Mouse (Mus musculus) limb, embryonic 10.5 days (tissue): ENCODE data around the gene Alox12e. TPM values are rescaled to one million over a fixed set of nuclear protein-coding genes. Genes with fewer than 3 reads are reported as not detected.

ENCODE experiments used
- DNase-seq: peaks from one replicate; pipeline ENCODE4 v3.0.0-alpha.2; 2017; ENCODE audit warnings: low spot score
- H3K27ac ChIP-seq: fragments of 300-500 bp; sonication (generic); 2 replicates; pipeline ENCODE4 v1.5.1; 2016; ENCODE audit warnings: mild to moderate bottlenecking
- H3K27me3 ChIP-seq: fragments of 300-500 bp; sonication (generic); 2 replicates; pipeline ENCODE4 v1.6.1; 2016; ENCODE audit warnings: low read depth, mild to moderate bottlenecking; ENCODE audit not compliant: poor library complexity, severe bottlenecking
- H3K36me3 ChIP-seq: fragments of 300-500 bp; sonication (generic); 2 replicates; pipeline ENCODE4 v1.6.1; 2016; ENCODE audit warnings: mild to moderate bottlenecking, moderate library complexity
- H3K4me1 ChIP-seq: fragments of 300-500 bp; sonication (generic); 2 replicates; pipeline ENCODE4 v1.6.1; 2016
- H3K4me3 ChIP-seq: fragments of 300-500 bp; sonication (generic); 2 replicates; pipeline ENCODE4 v1.5.1; 2016; ENCODE audit warnings: mild to moderate bottlenecking, moderate library complexity
- H3K9me3 ChIP-seq: fragments of 300-500 bp; sonication (generic); replicated peaks from 2 replicates; pipeline ENCODE4 v1.6.1; 2016; ENCODE audit warnings: mild to moderate bottlenecking
- WGBS: fragments of 180-500 bp; shearing (Covaris S2); methylation state at CpG from one replicate; pipeline ENCODE4 v1.1.7; 2016; 5-methylcytosine and 5-hydroxymethylcytosine counted together
- polyA plus RNA-seq: library from polyadenylated mRNA; unstranded; fragments of >200 nt; fragmentation: Nextera tagmentation; extraction: Ambion mirVana; gene quantifications from 2 replicates; pipeline ENCODE4 v1.2.1, GENCODE M21; 2016

Gene Alox12e
- polyA plus RNA-seq, 1 experiment from 2014 or later, result not detected

DNA sequence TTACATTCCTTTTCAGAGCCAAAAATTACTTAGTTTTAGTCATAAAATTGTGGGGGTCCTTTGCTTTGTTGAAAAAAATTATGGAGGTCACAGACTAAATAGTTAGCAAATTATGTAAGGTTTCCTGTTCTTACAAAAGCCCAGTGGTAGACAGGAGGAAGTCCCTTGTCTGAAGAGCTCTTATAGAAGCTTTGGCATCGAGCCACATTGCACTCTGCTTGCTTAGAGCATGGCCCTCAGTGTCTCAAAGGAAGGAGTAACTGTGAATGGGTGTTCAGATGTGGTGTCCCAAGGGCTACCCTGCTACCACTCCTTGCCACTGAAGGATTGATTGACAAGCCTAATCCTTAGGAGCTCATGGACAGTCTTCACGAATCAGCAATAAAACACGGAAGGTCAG, 42.0 kb downstream of the Alox12e start:
- no peaks in the 10 kb centered on the region for H3K36me3 ChIP-seq
- no peak for DNase-seq
- no peaks in the 10 kb centered on the region for H3K4me1 ChIP-seq
- no peaks in the 10 kb centered on the region for H3K27me3 ChIP-seq
- H3K27ac ChIP-seq, result no peak overlapping the region
- WGBS, result 79% methylated on average over 3 of the region's 3 CpGs
- H3K9me3 ChIP-seq, result no peaks in the 10 kb centered on the region
- no peak overlapping the region for H3K4me3 ChIP-seq

DNA sequence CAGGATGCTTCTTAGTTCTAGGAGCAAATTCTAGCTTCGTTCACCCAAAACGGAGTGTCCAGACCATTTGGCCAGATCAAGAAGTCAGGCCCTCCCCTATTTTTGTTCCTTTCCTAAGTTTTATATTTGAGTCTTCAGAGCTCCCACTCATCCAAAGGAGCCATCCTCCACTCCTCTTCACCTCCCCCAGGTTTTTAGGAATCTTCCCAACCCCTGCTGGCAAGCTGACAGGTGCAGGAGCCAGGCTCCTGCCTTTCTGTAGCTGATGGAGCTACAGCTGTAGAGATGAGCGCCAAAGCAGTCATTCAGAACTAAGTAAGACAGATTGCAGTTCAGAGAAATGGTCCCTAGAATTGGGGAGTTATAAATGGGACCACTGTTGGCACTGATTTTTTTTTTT, 43.5 kb downstream of the Alox12e start:
- H3K4me3 ChIP-seq, result no peak overlapping the region
- no peaks in the 10 kb centered on the region for H3K4me1 ChIP-seq
- no peak for DNase-seq
- H3K27me3 ChIP-seq, result no peaks in the 10 kb centered on the region
- H3K36me3 ChIP-seq, result no peaks in the 10 kb centered on the region
- WGBS, result 89% methylated on average over 3 of the region's 3 CpGs
- H3K27ac ChIP-seq, result no peak overlapping the region
- H3K9me3 ChIP-seq, result no peaks in the 10 kb centered on the region

DNA sequence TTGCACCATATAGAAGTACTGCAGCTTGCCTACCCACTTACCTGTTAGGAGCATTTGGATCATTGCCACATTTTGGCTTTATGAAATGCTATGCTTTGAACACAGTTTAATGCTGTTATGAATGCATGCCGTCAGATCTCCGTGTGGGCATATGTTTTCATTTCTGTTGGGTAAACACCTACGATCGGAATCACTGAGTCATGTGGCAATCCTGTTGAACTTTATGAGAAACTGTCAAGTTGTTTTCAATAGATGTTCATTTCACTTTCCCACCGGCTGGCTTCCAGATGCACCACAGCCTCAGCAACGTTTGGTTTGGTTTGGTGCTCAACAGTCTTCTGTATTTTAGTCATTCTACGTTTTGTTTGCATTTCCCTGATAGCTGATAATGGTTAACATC, 50.8 kb downstream of the Alox12e start:
- 88% methylated on average over 7 of the region's 7 CpGs for WGBS
- Histone ChIP-seq H3K4me3 (no peak overlapping the region), H3K36me3 (no peaks in the 10 kb centered on the region), H3K27me3 (no peaks in the 10 kb centered on the region), H3K9me3 (no peaks in the 10 kb centered on the region), H3K27ac (no peak overlapping the region), H3K4me1 (no peaks in the 10 kb centered on the region)
- no peak for DNase-seq

DNA sequence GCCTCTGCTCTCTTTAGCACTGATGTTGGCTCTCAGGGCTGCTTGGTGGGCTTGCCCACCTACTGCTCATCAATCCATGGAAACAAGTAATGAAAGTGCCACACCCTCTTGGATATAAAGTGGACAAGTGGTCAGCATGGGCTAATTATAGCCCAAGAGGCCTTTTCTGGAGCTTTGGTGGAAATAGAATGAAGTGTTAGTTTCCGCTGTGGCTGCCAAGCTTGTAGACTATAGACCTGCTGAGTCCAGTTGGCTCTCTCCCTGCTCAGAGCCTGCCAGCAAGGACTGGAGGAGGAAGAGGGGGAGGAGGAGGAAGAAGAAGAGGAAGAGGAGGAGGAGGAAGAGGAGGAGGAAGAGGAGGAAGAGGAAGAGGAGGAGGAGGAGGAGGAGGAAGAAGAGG, 56.0 kb downstream of the Alox12e start:
- H3K4me1 ChIP-seq, result no peaks in the 10 kb centered on the region
- H3K36me3 ChIP-seq, result no peaks in the 10 kb centered on the region
- 80% methylated on average over 1 of the region's 1 CpGs for WGBS
- no peak overlapping the region for H3K4me3 ChIP-seq
- H3K27me3 ChIP-seq, result 0 out of 2 replicates have a peak, but pooled peaks cover 5% of the 10 kb centered on the region
- H3K27ac ChIP-seq, result no peak overlapping the region
- H3K9me3 ChIP-seq, result no peaks in the 10 kb centered on the region
- DNase-seq, result no peak

DNA sequence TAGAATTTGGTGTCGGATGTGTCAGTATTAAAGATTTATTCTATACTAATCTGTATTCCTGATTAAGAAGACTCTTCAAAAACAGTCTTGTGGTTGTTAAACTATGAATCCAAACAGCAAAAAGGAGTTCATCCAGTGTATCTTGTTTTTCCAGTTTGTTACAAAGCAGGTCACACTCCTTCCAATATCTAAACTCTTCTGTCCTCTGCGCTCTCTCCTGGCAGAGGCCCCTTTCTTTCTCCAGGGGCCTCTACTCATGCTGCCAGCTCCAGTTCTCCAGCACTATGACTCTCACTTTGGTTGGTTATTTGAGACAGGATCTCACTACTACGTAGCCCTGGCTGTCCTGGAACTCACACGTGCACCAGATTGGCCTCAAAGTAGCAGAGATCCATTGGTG, 56.6 kb downstream of the Alox12e start:
- no peaks in the 10 kb centered on the region for H3K36me3 ChIP-seq
- H3K9me3 ChIP-seq, result no peaks in the 10 kb centered on the region
- no peak for DNase-seq
- H3K4me3 ChIP-seq, result no peak overlapping the region
- 74% methylated on average over 4 of the region's 4 CpGs for WGBS
- no peaks in the 10 kb centered on the region for H3K4me1 ChIP-seq
- H3K27ac ChIP-seq, result no peak overlapping the region
- 0 out of 2 replicates have a peak, but pooled peaks cover 5% of the 10 kb centered on the region for H3K27me3 ChIP-seq

Other genes starting within 250 kb of the Alox12e start
- not detected in 2 replicates for gene Asgr2, start 230.0 kb downstream of the Alox12e start, polyA plus RNA-seq
- 0.10 and 0.16 TPM in 2 replicates for gene Mgl2, start 192.3 kb downstream of the Alox12e start, polyA plus RNA-seq
- not detected in 2 replicates for gene Clec10a, start 166.4 kb downstream of the Alox12e start, polyA plus RNA-seq
- gene Slc16a11, start 109.9 kb downstream of the Alox12e start, polyA plus RNA-seq, result 0.84 and 1.6 TPM in 2 replicates
- 11.6 and 16.3 TPM in 2 replicates for gene Slc16a13, start 101.6 kb downstream of the Alox12e start, polyA plus RNA-seq
- gene Bcl6b, start 92.8 kb downstream of the Alox12e start, polyA plus RNA-seq, result 5.6 and 7.5 TPM in 2 replicates
- gene 0610010K14Rik, start 84.7 kb downstream of the Alox12e start, polyA plus RNA-seq, result 220 and 235 TPM in 2 replicates
- gene Gm21988, start 82.8 kb downstream of the Alox12e start, polyA plus RNA-seq, result 9.7 TPM in 2 replicates
- gene Rnasek, start 82.8 kb downstream of the Alox12e start, polyA plus RNA-seq, result 84.7 and 93.5 TPM in 2 replicates
- gene Alox12, start 67.3 kb downstream of the Alox12e start, polyA plus RNA-seq, result 2.0 and 2.9 TPM in 2 replicates
- not detected in 2 replicates for gene Alox15, start 29.4 kb upstream of the Alox12e start, polyA plus RNA-seq
- 63.0 and 65.1 TPM in 2 replicates for gene Pelp1, start 87.4 kb upstream of the Alox12e start, polyA plus RNA-seq
- gene Arrb2, start 110.0 kb upstream of the Alox12e start, polyA plus RNA-seq, result 24.6 and 25.5 TPM in 2 replicates
- 48.4 and 51.5 TPM in 2 replicates for gene Med11, start 129.3 kb upstream of the Alox12e start, polyA plus RNA-seq
- gene Zmynd15, start 136.8 kb upstream of the Alox12e start, polyA plus RNA-seq, result 0.09 TPM in 1 of 2 replicates, not detected in the other
- 0.49 TPM in 2 replicates for gene Cxcl16, start 137.4 kb upstream of the Alox12e start, polyA plus RNA-seq
- 0.98 and 1.2 TPM in 2 replicates for gene Tm4sf5, start 182.6 kb upstream of the Alox12e start, polyA plus RNA-seq
- 0.30 TPM in 1 of 2 replicates, not detected in the other for gene Vmo1, start 192.0 kb upstream of the Alox12e start, polyA plus RNA-seq
- 0.16 and 0.19 TPM in 2 replicates for gene Gltpd2, start 196.6 kb upstream of the Alox12e start, polyA plus RNA-seq
- 1,140 and 1,215 TPM in 2 replicates for gene Psmb6, start 202.7 kb upstream of the Alox12e start, polyA plus RNA-seq
- not detected in 2 replicates for gene Gm40193, start 210.3 kb upstream of the Alox12e start, polyA plus RNA-seq
- 1.4 and 2.0 TPM in 2 replicates for gene Pld2, start 217.4 kb upstream of the Alox12e start, polyA plus RNA-seq
- gene Mink1, start 240.3 kb upstream of the Alox12e start, polyA plus RNA-seq, result 15.1 and 17.2 TPM in 2 replicates